Mouse (Mus musculus): Measurements from ENCODE around the gene Stub1.

DNA sequence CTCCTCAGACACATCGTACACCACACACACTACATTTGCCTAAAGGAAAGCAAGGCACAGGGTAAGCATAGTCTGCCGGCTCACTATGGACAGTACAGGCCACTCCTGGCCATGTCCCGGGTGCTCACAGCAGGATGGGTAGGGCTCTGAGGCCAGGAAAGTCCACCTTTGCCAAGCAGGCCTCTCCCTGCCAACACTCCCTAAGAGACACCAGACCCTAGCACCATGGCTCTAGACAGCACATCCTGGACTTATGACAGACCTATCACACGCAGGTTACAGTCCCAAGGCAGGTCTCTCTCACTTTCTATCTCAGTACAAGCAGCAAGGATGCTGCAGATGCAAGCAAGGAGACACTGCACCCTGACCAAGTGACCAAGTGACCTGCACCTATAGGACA is 9.9 kb upstream of the Stub1 start:
- TF ChIP-seq USF1 (IDR thresholded peaks at IDR 0.05; ENCODE audit: low read depth) (no peak), POLR2AphosphoS2 (IDR thresholded peaks at IDR 0.05; ENCODE audit: insufficient read length, low read depth) (no peak)
